Mouse (Mus musculus) urinary bladder, postnatal 36 days (tissue): ENCODE measurements around the gene Dock8.

Source experiments
- DNase-seq, 2 experiments: peaks; one replicate each; pipeline ENCODE4 v3.0.0; 2022; ENCODE audit warnings: low spot score in 2 of 2, mixed read lengths in 1 of 2

The Dock8 gene

DNA sequence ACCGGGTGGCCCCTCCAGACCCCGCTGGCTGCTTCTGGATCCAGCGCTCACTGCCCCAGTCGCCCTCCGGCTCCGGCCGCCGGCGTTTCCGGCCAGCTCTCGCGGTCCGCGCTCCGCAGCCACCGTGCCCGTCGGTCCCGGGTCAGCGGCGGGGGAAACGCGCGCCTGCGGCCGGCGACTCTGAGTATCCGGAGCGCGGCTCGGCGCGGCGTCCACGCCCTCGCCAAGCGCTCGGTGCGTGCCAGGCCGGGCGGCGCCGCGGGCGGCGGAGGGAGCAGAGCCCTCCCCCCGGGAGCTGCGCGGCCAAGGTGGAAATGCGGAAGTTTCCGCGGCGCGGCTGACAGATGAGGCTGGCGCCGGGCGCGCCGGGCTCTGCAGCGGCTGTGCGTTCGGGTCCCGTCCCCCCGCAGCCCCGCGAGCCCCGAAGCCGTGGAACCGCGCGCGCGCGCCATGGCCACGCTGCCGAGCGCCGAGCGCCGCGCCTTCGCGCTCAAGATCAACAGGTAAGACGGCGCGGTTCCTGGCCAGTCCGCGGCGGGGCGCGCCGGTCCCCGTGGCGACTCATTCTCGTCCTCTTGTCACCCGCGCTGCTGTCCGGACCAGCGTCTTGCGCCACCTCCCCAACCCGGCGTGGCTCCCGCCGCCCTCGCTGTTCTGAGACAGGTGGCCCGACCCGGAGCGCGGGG is at the start of gene Dock8:
Gene Dock8 (plus strand): TSS at position 334 of the 686 bp plus-strand sequence.
- peak; percentile 70 to 78 for DNase-seq

DNA sequence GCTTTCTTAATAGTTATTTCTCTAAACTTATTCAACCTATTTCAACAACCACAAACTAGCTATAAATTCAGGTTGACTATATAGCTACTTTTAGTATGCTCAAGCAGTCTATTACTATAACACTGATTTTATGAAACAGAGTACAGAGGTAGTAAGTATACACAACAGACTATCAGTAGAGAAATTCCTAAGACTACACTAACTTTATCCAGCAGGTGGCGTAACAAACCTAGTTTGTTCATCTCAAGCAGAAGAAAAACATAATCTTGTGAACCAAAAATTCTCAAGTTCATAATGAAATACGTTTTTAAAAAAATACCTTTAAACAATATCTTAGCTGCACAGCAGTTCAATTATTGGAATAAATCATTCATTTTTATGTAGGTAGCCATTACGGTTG is 40.8 kb upstream of the Dock8 start:
- DNase-seq = no peak

DNA sequence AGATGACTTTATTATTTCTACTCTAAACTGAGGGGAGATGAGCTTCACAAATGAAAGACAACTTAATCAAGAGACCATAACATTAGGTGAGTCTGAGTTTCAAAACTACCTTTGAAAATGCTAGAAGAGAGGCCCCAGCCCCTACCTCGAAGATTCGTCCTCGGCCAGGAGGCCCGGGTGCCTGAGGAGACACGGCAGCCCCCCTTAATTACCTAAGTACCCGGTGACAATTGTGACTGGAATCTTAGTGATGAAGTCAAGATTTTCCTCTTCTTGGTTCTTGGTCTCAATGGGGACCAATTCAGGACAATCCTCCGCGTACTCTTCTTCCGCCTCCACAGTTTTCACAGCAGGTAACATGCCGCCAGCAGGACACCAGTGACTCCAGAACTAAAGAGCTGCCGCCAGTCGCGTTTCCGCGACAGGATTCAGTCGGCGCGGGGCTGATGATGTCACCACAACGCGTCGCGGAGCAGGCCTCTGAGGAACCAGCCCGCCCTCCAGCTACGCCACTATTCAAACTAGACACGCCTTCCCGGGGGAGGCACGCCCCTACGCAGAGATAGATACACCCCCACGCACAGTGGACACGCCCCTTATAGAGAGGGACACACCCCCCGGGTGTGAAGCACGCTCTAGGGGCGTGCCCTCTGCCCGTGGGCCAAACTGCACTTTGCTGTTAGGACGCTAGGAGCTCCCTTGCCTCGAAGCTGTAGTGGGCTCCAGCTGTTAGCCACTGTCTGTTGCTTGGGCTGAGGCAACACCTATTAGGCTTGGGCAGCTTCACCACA is 38.0 kb upstream of the Dock8 start, which contains the start of gene Cbwd1:
Gene Cbwd1 (minus strand): TSS at position 439 of the 791 bp plus-strand sequence.
- DNase-seq = peak; percentile 95 to 98

DNA sequence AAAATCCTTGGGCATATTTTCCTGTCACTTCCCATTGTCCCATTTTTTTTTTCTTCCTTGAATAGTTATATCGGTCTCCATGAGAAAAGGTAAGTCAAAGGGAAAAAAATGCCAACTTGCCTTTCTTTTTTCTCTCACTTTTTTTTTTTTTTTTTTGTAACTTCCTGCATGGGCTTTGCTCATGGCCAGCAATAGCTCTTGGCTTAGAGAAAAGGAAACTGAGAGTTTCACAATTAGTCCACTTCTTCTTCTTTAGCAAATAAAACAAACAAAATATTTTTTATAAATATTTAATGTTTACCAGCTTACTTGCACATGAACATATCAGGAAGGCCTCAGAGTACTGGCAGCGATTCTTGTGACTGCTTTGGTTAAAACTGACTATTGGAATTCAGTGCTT is 33.1 kb upstream of the Dock8 start:
- DNase-seq = no peak

DNA sequence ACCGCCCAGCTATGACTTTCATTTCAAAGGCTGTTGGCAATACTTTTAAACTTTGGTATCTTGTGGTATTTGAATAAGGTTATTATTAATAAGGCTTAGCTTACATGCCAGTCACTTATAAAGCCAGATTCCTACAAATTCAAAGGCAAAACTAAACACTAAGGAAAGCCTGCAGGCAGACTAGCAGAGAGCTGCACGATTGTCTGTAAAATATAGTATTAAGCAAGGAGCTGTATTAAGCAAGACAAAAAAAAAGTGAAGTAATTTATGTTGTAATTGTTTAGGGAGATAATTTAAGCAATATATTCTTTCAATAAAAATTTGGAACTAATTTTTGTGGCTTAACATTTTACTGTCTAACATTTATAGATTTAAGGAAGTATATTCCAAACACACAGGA is 32.4 kb upstream of the Dock8 start:
- no peak for DNase-seq

DNA sequence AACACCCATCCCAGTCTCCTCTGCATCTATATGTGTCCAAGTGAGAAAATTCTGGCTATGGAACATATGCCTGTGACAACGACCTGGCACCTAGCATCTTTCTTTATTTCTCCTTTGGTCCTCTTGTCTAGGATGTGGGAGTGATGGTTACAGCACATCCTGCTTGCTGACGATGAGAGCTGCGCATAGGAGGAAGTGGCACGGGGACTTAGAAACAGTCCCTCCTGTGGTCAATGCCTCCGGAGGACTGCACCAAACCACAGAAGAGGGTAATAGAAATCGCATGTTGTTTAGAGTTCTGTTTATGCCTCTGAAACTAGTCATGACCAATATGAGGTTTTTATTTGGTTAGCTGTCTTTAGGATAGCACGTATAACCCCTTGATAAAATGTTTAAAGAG is 28.0 kb upstream of the Dock8 start:
- DNase-seq = no peak

DNA sequence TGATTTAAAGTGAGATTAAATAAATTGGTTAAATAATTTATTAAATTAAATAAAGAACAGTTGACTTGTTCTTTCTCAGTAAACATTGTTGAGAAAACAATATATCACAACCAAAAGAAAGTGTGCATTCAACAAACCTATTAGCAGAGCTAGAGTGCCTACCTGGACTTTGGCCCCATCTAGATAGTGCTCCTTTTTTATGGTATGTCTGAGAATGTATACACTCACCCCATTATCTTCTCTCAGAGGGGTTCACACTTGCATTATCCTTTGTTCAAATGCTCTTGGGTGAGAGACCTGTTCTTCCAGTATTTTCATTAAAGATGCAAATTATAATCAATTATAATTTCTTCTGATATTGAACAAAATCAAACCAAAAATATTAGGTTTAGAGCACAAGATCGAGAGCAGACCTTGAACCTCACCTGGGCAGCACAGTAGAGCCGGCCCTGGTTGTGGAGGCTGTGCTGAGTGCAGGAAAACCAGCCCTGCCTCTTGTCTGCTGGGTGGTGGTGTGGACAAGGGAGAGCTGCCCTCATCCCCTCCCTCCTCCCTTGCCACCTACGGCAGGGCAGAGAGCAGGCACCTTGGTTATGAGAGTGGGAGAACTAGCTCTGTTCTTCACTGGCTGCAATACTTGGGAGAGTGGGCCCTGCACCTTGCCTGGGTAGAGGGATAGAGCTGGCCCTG is 26.5 kb upstream of the Dock8 start:
- no peak for DNase-seq

DNA sequence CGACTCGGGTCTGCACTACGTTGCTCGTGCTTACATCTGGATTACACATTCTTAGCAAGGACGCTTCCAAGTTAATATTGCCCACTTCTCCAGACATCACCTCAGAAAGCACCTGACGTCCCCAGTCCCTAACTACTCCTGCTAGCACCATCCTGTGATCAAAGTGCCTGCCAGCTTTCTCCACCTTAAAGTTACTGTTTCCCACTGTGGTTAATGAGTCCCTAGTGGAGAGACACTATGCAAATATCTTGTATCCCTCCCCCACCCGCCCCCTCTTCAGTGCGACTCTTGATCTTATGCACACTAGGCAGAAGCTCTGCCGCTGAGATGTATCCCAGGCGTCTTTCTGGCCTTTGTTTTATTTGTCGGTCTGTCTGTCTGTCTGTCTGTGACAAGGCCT is 21.3 kb upstream of the Dock8 start:
- DNase-seq = no peak

DNA sequence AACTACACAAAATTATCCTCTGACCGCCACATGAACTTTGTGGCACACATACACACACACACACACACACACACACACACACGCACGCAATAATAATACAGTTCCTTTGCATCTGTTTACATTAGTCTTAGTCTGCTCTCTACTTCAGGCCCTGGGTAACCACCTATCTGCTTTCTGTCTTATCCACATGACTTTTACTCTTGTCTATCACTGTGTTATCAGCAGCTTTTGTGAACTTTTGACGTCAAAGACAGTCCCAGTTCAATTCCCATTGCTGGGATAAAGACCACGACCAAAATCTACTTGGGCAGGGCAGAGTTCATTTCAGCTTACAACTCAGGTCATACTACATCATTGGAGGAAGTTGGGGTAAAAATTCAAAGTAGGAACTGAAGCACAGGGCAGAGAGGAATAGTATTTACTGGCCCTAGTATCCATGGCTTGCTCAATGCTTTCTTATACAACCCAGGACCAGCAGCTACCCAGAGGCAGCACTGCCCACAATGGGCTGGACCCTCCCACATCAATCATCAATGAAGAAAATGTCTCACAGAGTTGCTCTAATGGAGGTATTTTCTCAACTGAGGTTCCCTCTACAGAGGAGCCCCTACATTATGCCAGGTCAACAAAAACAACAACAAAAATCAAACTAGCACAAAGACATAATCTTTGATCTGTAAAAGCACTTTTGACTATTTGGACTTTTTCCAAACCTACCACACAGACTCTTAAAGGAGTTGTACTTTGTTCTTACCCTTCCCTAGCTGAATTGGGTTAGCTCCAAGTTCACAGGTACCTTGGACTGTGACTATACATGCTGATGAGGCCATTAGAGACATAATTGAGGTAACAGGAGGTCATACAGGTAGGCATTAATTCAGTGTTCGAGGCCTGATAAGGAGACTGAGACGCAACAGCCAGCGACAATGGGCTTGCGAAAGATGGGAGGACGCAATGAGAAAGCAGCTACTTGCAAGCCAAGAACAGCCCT is 20.2 kb upstream of the Dock8 start:
- DNase-seq = no peak

DNA sequence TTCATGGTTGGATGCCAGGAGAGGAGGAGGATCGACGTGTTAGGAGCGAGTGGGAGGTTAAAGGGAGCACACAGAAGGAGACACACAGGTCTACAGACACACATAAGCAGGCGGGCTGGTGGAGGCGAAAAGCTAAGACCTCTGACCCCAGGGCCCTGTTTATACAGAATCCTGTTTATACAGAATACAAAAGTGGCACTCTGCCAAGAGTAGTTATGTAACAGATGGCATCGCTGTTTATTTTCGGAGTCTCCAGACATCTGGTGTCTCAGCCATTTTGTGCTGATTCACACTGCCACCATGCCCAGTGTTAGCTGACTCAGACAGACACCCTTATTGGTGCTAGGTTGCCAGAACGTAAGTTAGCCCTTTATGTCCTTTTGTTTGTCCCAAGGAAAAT is 18.0 kb upstream of the Dock8 start:
- DNase-seq = no peak

DNA sequence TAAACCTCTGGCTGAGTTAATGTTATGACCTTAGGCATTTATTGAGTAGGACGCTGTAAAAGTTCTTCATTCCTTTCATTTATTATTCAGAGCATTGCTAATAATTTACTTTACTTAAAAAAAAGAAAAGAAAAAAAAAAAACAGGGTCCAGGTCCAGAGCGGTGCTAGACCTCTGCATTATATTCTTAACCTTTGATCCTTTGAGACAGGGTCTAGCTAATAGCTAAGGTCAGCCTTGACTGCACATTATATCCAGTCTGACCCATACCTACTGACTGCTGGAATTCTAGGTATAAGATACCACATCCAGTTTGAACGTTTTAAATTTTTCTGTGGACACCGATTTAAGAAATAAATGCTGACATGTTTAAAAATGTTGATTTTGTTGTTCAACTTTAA is 16.3 kb upstream of the Dock8 start:
- DNase-seq = no peak

DNA sequence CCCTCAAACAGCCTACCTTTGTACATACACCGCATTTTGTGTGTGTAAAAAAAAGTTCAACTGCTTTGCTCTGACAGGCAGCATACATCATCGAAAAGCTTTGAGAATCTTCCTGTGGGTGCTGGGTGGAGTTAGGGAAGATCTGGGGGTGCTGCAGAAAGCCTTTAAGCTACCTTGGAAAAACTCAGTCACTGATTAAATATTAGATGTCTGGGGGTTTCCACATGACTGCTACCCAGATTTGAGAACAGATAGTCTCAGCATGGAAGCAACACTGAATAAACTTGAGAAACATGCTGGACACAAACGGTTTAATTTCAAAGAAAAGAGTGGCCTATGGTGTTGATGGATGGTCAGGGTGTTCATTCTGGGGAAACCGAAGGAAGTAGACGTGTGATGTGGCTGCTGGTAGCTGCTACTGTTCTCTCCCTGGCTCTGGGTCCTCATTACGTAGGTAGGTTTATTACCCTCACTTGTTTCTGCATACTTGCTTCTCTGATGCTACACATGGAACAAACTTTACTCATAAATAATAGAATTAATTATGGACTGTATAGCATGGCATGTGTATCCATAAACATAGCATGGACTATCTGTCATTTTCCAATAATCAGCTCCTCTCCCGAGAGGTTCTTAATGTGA is 15.4 kb upstream of the Dock8 start:
- no peak for DNase-seq

DNA sequence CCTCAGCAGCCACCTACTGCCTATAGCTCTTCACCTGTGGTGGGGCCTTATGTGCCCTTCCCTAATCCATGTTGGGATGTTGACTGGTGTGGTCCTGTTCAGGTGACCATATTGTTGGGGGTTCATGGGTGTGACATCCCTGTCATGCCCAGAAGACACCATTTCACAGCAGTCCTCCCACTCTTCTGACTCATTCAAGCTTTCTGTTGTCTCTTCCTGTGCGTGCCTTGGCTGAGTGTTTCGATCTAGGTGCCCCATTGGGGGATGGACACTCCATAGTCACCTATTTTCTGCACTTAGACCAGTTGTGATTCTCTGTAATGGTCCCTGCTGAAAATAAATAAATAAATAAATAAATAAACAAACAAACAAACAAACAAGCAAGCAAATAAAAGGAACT is 14.3 kb upstream of the Dock8 start:
- no peak for DNase-seq

DNA sequence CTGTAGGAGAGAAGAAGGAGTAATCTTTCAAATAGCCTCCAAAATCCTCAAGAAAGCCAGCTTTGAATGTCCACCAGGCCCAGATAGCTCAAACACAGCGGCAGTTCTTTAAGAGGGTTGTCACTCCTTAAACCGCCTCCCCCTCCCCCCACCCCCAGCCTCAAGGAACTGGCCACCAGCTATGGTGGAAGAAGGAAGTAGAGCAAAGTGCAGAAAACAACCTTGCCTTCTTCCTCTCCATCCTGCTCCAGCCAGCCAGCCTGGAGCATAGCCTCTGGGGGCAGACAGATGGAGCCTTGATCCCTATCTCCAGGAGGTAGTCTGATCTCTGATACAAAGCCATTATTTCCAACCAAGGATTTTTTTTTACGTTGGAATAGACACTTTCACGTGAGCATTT is 12.0 kb upstream of the Dock8 start:
- no peak for DNase-seq

DNA sequence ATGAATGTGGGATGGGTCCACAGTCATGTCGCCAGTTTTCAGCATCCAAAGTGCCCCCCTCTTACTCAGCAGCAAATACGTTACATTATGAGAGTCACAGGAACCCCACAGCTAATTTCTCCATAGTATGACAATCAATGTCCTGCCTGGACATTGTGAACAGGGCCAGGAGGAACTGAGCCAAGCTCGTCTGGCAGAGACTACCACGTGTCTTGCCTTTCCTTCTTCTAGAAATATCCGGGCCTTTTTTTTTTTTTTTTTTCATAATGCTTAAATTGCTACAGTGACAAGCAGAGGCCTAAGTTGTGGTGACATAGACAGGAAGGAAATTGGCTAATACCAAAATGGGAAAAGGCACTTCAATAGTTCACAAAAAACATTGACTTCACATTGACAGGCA is 10.5 kb upstream of the Dock8 start:
- DNase-seq = no peak

DNA sequence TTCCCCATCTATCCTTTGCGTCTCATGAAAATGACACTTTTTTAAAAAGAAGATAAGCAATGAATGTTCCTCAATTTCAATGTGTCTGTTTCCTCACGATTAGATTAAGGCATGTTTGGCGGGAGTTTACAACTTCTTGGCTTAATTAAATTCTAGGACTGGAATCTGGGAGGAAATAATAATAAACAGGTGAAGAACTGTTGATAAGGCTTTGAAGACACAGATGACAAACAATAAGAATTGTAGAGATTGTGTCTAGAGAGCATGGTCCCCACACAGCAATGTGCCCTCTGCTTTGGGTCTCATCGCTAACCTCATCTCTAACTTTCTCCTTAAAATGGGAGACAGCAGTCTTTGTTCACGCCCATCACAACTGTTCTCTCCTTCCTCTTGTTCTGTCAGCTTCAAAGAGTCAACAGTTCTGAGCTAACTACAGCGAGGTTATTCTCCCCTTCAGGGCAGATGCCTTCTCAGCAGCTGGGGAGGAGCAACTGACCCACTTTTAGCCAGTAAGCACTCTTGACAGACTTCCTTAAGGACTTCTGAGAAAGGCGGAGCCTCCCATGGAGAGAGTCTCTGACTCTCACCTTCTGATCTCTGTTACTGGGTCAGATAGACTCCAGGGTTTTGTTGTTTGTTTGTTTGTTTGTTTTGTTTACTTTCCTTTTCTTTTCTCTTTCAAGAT is 9.1 kb upstream of the Dock8 start:
- DNase-seq = no peak

DNA sequence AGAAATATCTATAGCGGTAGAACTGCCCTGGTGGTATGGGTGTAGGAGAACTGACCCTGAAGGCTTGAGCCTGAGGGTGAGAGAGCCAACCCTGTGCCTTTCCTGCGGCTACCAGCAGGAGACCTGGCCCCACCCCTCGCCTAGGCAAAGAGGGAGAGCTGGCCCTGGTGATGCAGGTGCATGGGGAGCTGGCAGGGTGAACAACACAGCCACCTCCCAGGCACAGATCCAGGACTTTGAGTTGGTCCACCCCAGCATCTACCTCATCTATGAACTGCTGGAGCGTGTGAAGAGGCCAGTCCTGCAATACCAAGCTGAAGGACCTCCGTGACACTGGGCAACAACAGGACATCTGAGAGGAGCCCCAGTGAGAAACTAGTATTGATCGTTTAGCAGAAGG is 5.8 kb upstream of the Dock8 start:
- DNase-seq = no peak

DNA sequence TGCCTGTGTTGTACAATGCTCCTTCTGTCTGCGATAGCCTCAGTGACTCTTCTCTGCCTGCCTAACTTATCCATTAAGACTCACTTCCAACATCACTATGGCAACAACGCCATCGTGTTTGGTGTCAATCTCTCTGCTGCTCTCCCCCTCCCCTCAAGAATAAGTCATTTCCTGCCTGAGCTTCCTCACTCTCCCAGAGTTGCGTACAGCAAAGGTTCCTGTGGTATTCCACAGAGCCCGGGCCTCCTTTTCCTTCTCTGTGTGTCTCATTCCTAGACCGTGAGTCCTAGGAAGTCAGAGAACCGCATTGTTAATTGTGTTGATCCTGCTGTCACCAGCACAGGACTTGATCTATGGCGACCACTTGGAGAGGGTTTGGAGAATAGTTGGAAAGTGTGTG is 4.4 kb upstream of the Dock8 start:
- DNase-seq = no peak

DNA sequence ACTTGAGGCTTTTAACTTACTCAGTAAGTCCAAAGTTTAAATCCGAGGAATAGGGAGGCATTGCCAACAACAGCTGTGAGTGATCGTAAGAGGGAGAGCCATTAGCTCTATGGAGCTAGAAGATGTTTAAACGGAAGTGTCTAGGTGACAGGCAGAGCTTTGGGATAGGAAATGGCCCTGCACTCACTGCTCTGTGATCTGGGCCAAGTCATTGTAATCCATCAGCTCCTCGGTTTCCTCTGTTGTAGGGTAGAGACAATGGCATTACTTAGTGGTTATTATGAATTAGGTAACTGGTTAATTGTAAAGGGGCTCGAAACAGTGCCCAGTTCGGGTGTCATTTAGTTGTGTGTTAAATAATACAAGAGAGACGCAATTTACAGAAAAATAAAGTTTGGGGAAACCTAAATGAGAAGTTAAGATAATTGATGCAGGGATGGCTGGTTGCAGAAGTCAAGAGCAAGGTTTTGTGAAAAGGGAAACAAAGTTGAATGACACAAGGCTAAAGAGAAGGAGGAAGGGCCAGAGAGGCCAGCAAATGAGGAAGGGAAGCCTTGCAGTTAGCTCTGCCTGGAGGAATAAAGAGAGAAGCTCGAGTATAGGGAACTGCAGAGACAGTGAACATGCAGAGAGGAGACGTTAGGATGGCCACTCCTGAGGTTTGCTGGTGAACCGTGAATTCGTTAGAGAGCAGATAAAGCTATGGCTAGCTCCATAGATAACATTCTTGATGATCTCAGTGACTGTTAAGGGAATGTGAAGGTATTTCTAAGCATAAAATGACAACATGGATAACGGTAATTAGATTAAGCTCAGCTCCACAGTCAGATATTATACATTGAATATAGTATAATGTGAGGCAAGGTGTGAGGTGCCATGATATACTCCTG is 2.3 kb upstream of the Dock8 start:
- no peak for DNase-seq
